Mouse (Mus musculus): ENCODE data around the gene Ltb. TPM values are rescaled to one million over a fixed set of nuclear protein-coding genes. Genes with fewer than 3 reads are reported as not detected.

The Ltb gene
- polyA plus RNA-seq, 1 experiment = 0.05 TPM

DNA sequence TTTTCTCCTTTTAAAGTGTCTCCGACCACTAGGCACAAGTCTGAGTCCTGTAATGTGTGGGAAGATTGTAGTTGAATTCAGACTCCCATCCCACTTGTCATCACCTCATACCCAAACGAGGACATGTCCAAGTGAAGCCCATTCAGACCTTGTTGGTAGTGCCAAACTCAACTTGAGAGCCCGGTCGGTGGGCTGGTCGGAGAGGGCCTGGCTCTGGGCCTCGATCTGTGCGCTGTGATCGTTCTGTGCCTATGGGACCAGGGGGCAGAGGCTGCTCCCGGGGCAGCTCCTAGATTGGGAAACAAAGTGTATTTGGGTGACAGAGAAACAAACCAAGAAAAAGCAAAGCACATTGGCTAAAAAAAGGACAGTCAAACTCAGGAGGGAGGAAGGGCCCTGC is 41.2 kb upstream of the Ltb start:
- TF ChIP-seq MYOD1 (IDR thresholded peaks at IDR 0.05; ENCODE audit: control insufficient read depth in 1 of 3, insufficient read length in 2 of 3, low read depth in 2 of 3) = no peak
- TF ChIP-seq MYOG (IDR thresholded peaks at IDR 0.05; ENCODE audit: control insufficient read depth in 1 of 3, insufficient read depth in 1 of 3, insufficient read length in 2 of 3, low read depth in 2 of 3) = no peak
- no peak for TF ChIP-seq MAX (IDR thresholded peaks at IDR 0.05; ENCODE audit: low read depth)
- no peak for TF ChIP-seq USF1 (IDR thresholded peaks at IDR 0.05; ENCODE audit: low read depth)
- no peak for TF ChIP-seq TCF12 (IDR thresholded peaks at IDR 0.05; ENCODE audit: insufficient read depth, poor library complexity, severe bottlenecking)
- Histone ChIP-seq H3K79me2 (ENCODE audit: control insufficient read depth, insufficient read depth) (peaks cover 8% of the 10 kb centered on the region), H3K4me2 (ENCODE audit: low read depth) (no peak overlapping the region), H3K36me3 (ENCODE audit: control insufficient read depth, insufficient read depth) (peaks cover 45% of the 10 kb centered on the region), H3ac (ENCODE audit: control insufficient read depth, insufficient read length) (no peak overlapping the region), H3K27me3 (ENCODE audit: control insufficient read depth, insufficient read depth, insufficient read length) (no peaks in the 10 kb centered on the region), H3K4me3 (no peak overlapping the region)

GRCm38 (mm10) chr17:35153931-35154330 is 40.3 kb upstream of the Ltb start:
- H3K4me3 ChIP-seq = no peak overlapping the region
- TF ChIP-seq TCF12 (IDR thresholded peaks at IDR 0.05; ENCODE audit: insufficient read depth, poor library complexity, severe bottlenecking) (no peak), TCF3 (IDR thresholded peaks at IDR 0.05; ENCODE audit: insufficient read length, low read depth) (no peak), POLR2AphosphoS2 (IDR thresholded peaks at IDR 0.05; ENCODE audit: insufficient read length, low read depth) (no peak), MYOG (IDR thresholded peaks at IDR 0.05; ENCODE audit: control insufficient read depth in 1 of 3, insufficient read depth in 1 of 3, insufficient read length in 2 of 3, low read depth in 2 of 3) (no peak), CEBPB (IDR thresholded peaks at IDR 0.05; ENCODE audit: insufficient read depth, poor library complexity, severe bottlenecking) (no peak), USF1 (IDR thresholded peaks at IDR 0.05; ENCODE audit: low read depth) (no peak), POLR2A (IDR thresholded peaks at IDR 0.05; ENCODE audit: insufficient read length, low read depth) (no peak), SRF (IDR thresholded peaks at IDR 0.05; ENCODE audit: control insufficient read depth, insufficient read length, low read depth) (no peak), MYOD1 (IDR thresholded peaks at IDR 0.05; ENCODE audit: control insufficient read depth in 1 of 3, insufficient read length in 2 of 3, low read depth in 2 of 3) (no peak), MAX (IDR thresholded peaks at IDR 0.05; ENCODE audit: low read depth) (no peak)
- no peak overlapping the region for H3K4me2 ChIP-seq (ENCODE audit: low read depth)
- H3K79me2 ChIP-seq (ENCODE audit: control insufficient read depth, insufficient read depth) = peaks cover 12% of the 10 kb centered on the region
- H3K27me3 ChIP-seq (ENCODE audit: control insufficient read depth, insufficient read depth, insufficient read length) = no peaks in the 10 kb centered on the region
- no peak overlapping the region for H3ac ChIP-seq (ENCODE audit: control insufficient read depth, insufficient read length)
- H3K36me3 ChIP-seq (ENCODE audit: control insufficient read depth, insufficient read depth) = peaks cover 41% of the 10 kb centered on the region

GRCm38 (mm10) chr17:35154616-35155015 is 39.6 kb upstream of the Ltb start:
- TF ChIP-seq MAX (IDR thresholded peaks at IDR 0.05; ENCODE audit: low read depth) = no peak
- TF ChIP-seq MYOG (IDR thresholded peaks at IDR 0.05; ENCODE audit: control insufficient read depth in 1 of 3, insufficient read depth in 1 of 3, insufficient read length in 2 of 3, low read depth in 2 of 3) = no peak
- TF ChIP-seq TCF12 (IDR thresholded peaks at IDR 0.05; ENCODE audit: insufficient read depth, poor library complexity, severe bottlenecking) = no peak
- no peak for TF ChIP-seq USF1 (IDR thresholded peaks at IDR 0.05; ENCODE audit: low read depth)
- no peak for TF ChIP-seq TCF3 (IDR thresholded peaks at IDR 0.05; ENCODE audit: insufficient read length, low read depth)
- no peak for TF ChIP-seq CEBPB (IDR thresholded peaks at IDR 0.05; ENCODE audit: insufficient read depth, poor library complexity, severe bottlenecking)
- TF ChIP-seq SRF (IDR thresholded peaks at IDR 0.05; ENCODE audit: control insufficient read depth, insufficient read length, low read depth) = no peak
- no peak for TF ChIP-seq E2F4 (IDR thresholded peaks at IDR 0.05; ENCODE audit: insufficient read depth)
- no peak for TF ChIP-seq POLR2A (IDR thresholded peaks at IDR 0.05; ENCODE audit: insufficient read length, low read depth)
- TF ChIP-seq MYOD1 (IDR thresholded peaks at IDR 0.05; ENCODE audit: control insufficient read depth in 1 of 3, insufficient read length in 2 of 3, low read depth in 2 of 3) = no peak
- no peak for TF ChIP-seq REST (IDR thresholded peaks at IDR 0.05; ENCODE audit: insufficient read depth, insufficient read length)
- no peak for TF ChIP-seq POLR2AphosphoS2 (IDR thresholded peaks at IDR 0.05; ENCODE audit: insufficient read length, low read depth)
- Histone ChIP-seq H3K4me2 (ENCODE audit: low read depth) (no peak overlapping the region), H3ac (ENCODE audit: control insufficient read depth, insufficient read length) (no peak overlapping the region), H3K36me3 (ENCODE audit: control insufficient read depth, insufficient read depth) (peaks cover 39% of the 10 kb centered on the region), H3K4me3 (no peak overlapping the region), H3K27me3 (ENCODE audit: control insufficient read depth, insufficient read depth, insufficient read length) (no peaks in the 10 kb centered on the region), H3K79me2 (ENCODE audit: control insufficient read depth, insufficient read depth) (peaks cover 15% of the 10 kb centered on the region)

- Histone ChIP-seq H3ac (ENCODE audit: control insufficient read depth, insufficient read length) (no peak overlapping the region), H3K4me2 (ENCODE audit: low read depth) (no peak overlapping the region), H3K79me2 (ENCODE audit: control insufficient read depth, insufficient read depth) (peaks cover 23% of the 10 kb centered on the region), H3K4me3 (no peak overlapping the region), H3K36me3 (ENCODE audit: control insufficient read depth, insufficient read depth) (peaks cover 38% of the 10 kb centered on the region), H3K27me3 (ENCODE audit: control insufficient read depth, insufficient read depth, insufficient read length) (no peaks in the 10 kb centered on the region)
- TF ChIP-seq POLR2AphosphoS2 (IDR thresholded peaks at IDR 0.05; ENCODE audit: insufficient read length, low read depth) = no peak
- no peak for TF ChIP-seq MYOG (IDR thresholded peaks at IDR 0.05; ENCODE audit: control insufficient read depth in 1 of 3, insufficient read depth in 1 of 3, insufficient read length in 2 of 3, low read depth in 2 of 3)
- TF ChIP-seq USF1 (IDR thresholded peaks at IDR 0.05; ENCODE audit: low read depth) = no peak
- TF ChIP-seq CEBPB (IDR thresholded peaks at IDR 0.05; ENCODE audit: insufficient read depth, poor library complexity, severe bottlenecking) = no peak
- no peak for TF ChIP-seq SRF (IDR thresholded peaks at IDR 0.05; ENCODE audit: control insufficient read depth, insufficient read length, low read depth)
- TF ChIP-seq POLR2A (IDR thresholded peaks at IDR 0.05; ENCODE audit: insufficient read length, low read depth) = no peak
- no peak for TF ChIP-seq MYOD1 (IDR thresholded peaks at IDR 0.05; ENCODE audit: control insufficient read depth in 1 of 3, insufficient read length in 2 of 3, low read depth in 2 of 3)
Measured at GRCm38 (mm10) chr17:35155451-35155850, 38.8 kb upstream of the Ltb start.

DNA sequence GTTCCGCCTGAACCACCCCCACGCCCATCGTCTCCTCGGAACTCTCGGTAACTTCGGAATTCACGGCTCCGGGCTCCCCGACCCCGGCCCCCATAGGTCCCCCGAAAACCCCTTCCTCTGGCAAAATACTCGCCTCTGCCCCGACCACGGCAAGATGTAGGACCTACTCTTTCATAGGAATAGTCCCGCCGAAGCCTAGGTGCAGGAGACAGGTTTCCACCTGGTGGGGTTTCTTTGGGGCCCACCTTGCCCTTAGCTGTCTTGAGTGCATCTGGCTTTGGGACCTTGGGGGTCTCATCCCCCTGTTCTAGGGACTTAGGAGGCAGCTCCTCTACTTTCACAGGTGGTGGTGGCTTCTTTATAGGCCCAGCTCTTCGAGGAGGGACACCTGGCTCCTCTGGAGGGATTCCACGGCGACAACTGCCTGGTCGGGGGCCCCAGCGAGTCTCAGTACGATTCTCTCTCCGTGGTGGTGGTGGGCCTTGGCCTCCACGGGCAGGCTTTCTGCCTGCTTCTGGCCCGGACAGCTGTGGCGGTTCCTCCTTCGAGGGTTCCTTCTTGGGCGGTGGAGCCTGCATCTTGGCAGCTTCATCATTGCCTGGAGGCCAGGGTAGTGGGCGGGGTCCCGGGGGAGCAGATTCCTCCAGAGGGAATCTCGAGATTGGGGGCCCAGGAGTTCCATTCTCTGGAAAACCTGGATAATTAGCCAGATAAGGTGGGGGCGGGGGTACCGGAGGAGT is 37.6 kb upstream of the Ltb start:
- Histone ChIP-seq H3K27me3 (ENCODE audit: control insufficient read depth, insufficient read depth, insufficient read length) (no peaks in the 10 kb centered on the region), H3ac (ENCODE audit: control insufficient read depth, insufficient read length) (no peak overlapping the region), H3K4me2 (ENCODE audit: low read depth) (no peak overlapping the region), H3K4me3 (no peak overlapping the region), H3K36me3 (ENCODE audit: control insufficient read depth, insufficient read depth) (peaks cover 48% of the 10 kb centered on the region), H3K79me2 (ENCODE audit: control insufficient read depth, insufficient read depth) (peaks cover 35% of the 10 kb centered on the region)
- no peak for TF ChIP-seq POLR2AphosphoS2 (IDR thresholded peaks at IDR 0.05; ENCODE audit: insufficient read length, low read depth)
- no peak for TF ChIP-seq POLR2A (IDR thresholded peaks at IDR 0.05; ENCODE audit: insufficient read length, low read depth)
- TF ChIP-seq SRF (IDR thresholded peaks at IDR 0.05; ENCODE audit: control insufficient read depth, insufficient read length, low read depth) = no peak
- no peak for TF ChIP-seq MYOG (IDR thresholded peaks at IDR 0.05; ENCODE audit: control insufficient read depth in 1 of 3, insufficient read depth in 1 of 3, insufficient read length in 2 of 3, low read depth in 2 of 3)
- TF ChIP-seq REST (IDR thresholded peaks at IDR 0.05; ENCODE audit: insufficient read depth, insufficient read length) = no peak
- TF ChIP-seq CEBPB (IDR thresholded peaks at IDR 0.05; ENCODE audit: insufficient read depth, poor library complexity, severe bottlenecking) = no peak
- TF ChIP-seq MAX (IDR thresholded peaks at IDR 0.05; ENCODE audit: low read depth) = no peak
- no peak for TF ChIP-seq TCF3 (IDR thresholded peaks at IDR 0.05; ENCODE audit: insufficient read length, low read depth)
- no peak for TF ChIP-seq E2F4 (IDR thresholded peaks at IDR 0.05; ENCODE audit: insufficient read depth)
- no peak for TF ChIP-seq TCF12 (IDR thresholded peaks at IDR 0.05; ENCODE audit: insufficient read depth, poor library complexity, severe bottlenecking)
